Mouse (Mus musculus): ENCODE data around the gene Akr1a1. TPM values are rescaled to one million over a fixed set of nuclear protein-coding genes. Genes with fewer than 3 reads are reported as not detected.

Gene Akr1a1
- polyA plus RNA-seq, 1 experiment from 2014 or later, result 321 TPM

DNA sequence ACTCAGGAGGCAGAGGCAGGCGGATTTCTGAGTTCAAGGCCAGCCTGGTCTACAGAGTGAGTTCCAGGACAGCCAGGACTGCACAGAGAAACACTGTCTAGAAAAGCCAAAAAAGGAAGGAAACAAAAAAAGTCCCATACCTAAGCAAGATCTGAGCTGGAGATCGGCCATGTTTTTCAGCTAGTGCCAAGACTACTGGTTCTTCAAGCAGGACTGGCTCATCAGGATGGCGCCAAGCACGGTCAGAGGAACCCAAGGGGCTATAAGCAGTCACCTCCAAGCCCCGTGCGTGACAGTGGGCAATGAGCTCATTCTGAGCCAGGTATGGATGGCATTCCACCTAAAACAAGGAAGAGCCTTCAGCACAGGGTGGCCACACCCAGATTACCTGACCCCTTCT lies 12.7 kb downstream of the Akr1a1 start:
- 89% methylated on average over 6 of the region's 6 CpGs for WGBS (ENCODE audit: insufficient replicate concordance)
- H3K36me3 ChIP-seq (replicated peaks; ENCODE audit: insufficient read depth, low read length), result peaks cover 74% of the 10 kb centered on the region
- no peak for ATAC-seq

DNA sequence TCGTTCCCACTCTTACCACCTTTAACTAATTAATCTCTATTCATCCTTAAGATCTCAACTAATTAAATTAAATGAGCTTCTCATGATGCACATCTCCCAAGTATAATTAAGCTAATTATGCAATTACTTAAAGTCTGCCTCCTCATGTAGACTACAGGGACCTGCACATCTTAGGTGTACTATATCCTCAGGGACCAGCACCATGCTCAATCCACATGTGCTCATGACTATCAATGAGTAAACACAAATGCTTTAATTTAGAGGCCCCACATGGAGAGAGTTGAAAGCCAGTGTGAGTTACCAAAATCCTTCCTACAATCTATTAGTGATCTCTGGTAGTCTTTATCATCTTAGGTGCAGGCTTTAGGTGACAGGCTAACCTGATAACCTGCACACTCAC lies 16.3 kb downstream of the Akr1a1 start:
- Histone ChIP-seq H3K36me3 (replicated peaks; ENCODE audit: insufficient read depth, low read length) (peaks cover 51% of the 10 kb centered on the region), H3K4me2 (ENCODE audit: low read depth, low read length) (no peak overlapping the region), H3K9ac (replicated peaks) (no peak overlapping the region), H3K27me3 (ENCODE audit: insufficient read depth, low read length) (no peaks in the 10 kb centered on the region), H3K4me3 (ENCODE audit: low read depth, low read length) (no peak overlapping the region), H3K27ac (ENCODE audit: low read depth) (no peak overlapping the region), H3K4me1 (ENCODE audit: insufficient read depth) (no peaks in the 10 kb centered on the region), H3K9me3 (ENCODE audit: low read length) (no peaks in the 10 kb centered on the region)
- DNase-seq, result no peak
- 93% methylated on average over 1 of the region's 1 CpGs for WGBS (ENCODE audit: insufficient replicate concordance)
- no peak for TF ChIP-seq EP300 (IDR thresholded peaks at IDR 0.05; ENCODE audit: low read depth)
- TF ChIP-seq CTCF (IDR thresholded peaks at IDR 0.05; ENCODE audit: low read depth), result no peak
- ATAC-seq, result no peak

More for the DNA sequence above, 12.7 kb downstream of the Akr1a1 start:
- Histone ChIP-seq H3K9ac (replicated peaks) (no peak overlapping the region), H3K27me3 (ENCODE audit: insufficient read depth, low read length) (no peaks in the 10 kb centered on the region), H3K9me3 (ENCODE audit: low read length) (no peaks in the 10 kb centered on the region), H3K4me3 (ENCODE audit: low read depth, low read length) (no peak overlapping the region), H3K27ac (ENCODE audit: low read depth) (no peak overlapping the region), H3K4me1 (ENCODE audit: insufficient read depth) (no peaks in the 10 kb centered on the region), H3K4me2 (ENCODE audit: low read depth, low read length) (no peak overlapping the region)
- TF ChIP-seq CTCF (IDR thresholded peaks at IDR 0.05; ENCODE audit: low read depth) (no peak), EP300 (IDR thresholded peaks at IDR 0.05; ENCODE audit: low read depth) (no peak)
- DNase-seq, result no peak

DNA sequence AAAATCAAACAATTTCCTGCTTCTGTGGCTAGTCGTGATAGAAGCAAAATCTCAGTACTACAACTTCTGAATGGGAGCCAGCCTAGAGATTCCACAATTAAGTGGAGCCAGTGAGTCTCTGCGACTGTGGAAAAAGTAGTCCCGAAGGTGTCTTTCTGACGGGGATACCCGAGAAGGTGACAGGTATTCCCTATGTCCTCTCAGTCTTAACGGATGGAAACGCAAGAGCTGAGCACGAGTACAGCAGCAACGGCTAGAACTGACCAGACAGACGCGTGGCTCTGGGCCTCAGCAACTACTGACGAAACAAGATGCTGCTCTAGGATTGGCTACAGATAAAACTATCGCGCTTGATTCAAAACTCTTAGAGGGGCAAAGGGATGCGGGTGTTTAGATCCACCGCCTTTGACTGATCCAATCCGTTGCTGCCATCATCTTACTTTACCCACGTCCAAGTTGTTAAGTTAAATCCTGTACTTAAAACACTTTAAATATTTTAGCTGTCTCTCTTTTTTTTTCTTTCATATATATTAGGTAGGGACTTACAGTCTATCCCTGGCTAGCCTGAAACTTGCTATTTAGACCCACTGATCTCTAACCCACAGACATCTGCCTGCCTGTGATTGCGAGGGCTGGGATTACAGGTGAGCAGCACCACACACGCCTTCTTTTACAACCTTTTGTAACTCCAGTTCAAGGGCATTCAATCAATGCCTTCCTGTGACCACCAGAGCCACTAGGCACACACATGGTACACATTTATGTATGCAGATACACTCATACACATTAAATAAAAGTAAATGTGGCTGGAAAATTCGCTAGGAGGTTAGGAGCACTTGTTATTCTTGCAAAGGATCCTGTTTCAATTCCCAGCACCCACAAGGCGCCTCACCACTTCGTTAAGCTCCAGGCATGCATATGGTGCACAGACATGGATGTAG lies 23.5 kb downstream of the Akr1a1 start, which contains the start of gene Nasp:
Gene Nasp, minus strand, starts transcription at position 220 of the 941 bp plus-strand sequence.
- Histone ChIP-seq H3K4me2 (ENCODE audit: low read depth, low read length) (peak within 1 kb of the TSS; percentile 97), H3K4me3 (ENCODE audit: low read depth, low read length) (peak within 1 kb of the TSS; percentile 98), H3K36me3 (replicated peaks; ENCODE audit: insufficient read depth, low read length) (0 out of 2 replicates have a peak, but pooled peaks cover 4% of the 10 kb centered on the region), H3K4me1 (ENCODE audit: insufficient read depth) (peaks cover 16% of the 10 kb centered on the region), H3K9me3 (ENCODE audit: low read length) (no peaks in the 10 kb centered on the region), H3K27ac (ENCODE audit: low read depth) (peak within 1 kb of the TSS; percentile 94), H3K9ac (replicated peaks) (peak within 1 kb of the TSS; percentile 96), H3K27me3 (ENCODE audit: insufficient read depth, low read length) (no peaks in the 10 kb centered on the region)
- ATAC-seq, result peak; percentile 83
- 7% methylated on average over 23 of the region's 23 CpGs for WGBS (ENCODE audit: insufficient replicate concordance)
- peak; percentile 77 for DNase-seq
- TF ChIP-seq EP300 (IDR thresholded peaks at IDR 0.05; ENCODE audit: low read depth) (no peak), CTCF (IDR thresholded peaks at IDR 0.05; ENCODE audit: low read depth) (no peak)

GRCm38 (mm10) chr4:116627359-116627716 lies 24.1 kb downstream of the Akr1a1 start:
- Histone ChIP-seq H3K27ac (ENCODE audit: low read depth) (peak overlapping the region; percentile 94), H3K4me1 (ENCODE audit: insufficient read depth) (peaks cover 16% of the 10 kb centered on the region), H3K36me3 (replicated peaks; ENCODE audit: insufficient read depth, low read length) (0 out of 2 replicates have a peak, but pooled peaks cover 5% of the 10 kb centered on the region), H3K27me3 (ENCODE audit: insufficient read depth, low read length) (no peaks in the 10 kb centered on the region), H3K9me3 (ENCODE audit: low read length) (no peaks in the 10 kb centered on the region), H3K4me2 (ENCODE audit: low read depth, low read length) (peak overlapping the region; percentile 97), H3K9ac (replicated peaks) (peak overlapping the region; percentile 96), H3K4me3 (ENCODE audit: low read depth, low read length) (peak overlapping the region; percentile 98)
- TF ChIP-seq CTCF (IDR thresholded peaks at IDR 0.05; ENCODE audit: low read depth) (0 out of 2 replicates have a peak, but pooled peaks have one; percentile 0), EP300 (IDR thresholded peaks at IDR 0.05; ENCODE audit: low read depth) (0 out of 2 replicates have a peak, but pooled peaks have one; percentile 25)
- DNase-seq, result peak; percentile 93
- ATAC-seq, result peak; percentile 89
- WGBS (ENCODE audit: insufficient replicate concordance), result under 1% methylated on average over 13 of the region's 13 CpGs

DNA sequence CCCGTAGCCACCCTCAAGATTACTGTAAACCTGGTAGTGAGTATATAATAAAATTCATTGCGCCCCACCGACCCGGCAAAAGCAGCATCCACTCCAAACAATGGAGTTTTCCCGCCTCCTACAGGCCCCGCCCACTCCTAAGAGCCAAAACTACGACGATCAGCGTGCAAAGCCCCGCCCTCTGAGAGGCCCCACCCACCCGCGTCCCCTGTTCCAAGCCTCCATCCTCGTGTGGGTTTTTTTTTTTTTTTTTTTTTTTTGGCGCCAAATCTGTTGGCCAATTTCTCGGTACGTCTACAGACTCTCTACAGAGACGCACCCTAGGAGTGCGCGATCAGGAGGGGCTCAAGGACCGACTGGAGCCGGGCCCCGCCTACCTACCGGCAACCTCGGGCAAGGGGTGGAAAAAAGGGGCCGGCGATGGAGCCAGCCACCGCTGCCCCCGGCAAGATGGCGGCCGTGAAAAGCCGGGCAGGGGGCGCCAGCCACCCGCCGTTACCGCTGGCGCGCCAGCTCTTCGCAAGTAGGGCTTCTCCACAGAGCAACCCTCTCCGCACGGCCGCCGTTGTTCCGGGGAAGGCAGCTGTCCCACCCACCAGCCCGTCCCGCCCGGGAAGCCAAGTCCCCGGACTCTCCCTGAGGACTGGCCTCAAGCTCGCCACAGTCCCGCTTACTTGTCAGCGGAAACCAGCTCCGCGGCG lies 24.7 kb downstream of the Akr1a1 start:
- under 1% methylated on average over 51 of the region's 53 CpGs for WGBS (ENCODE audit: insufficient replicate concordance)
- Histone ChIP-seq H3K4me1 (ENCODE audit: insufficient read depth) (peaks cover 16% of the 10 kb centered on the region), H3K4me2 (ENCODE audit: low read depth, low read length) (peak overlapping the region; percentile 97), H3K4me3 (ENCODE audit: low read depth, low read length) (peak overlapping the region; percentile 98), H3K27me3 (ENCODE audit: insufficient read depth, low read length) (no peaks in the 10 kb centered on the region), H3K27ac (ENCODE audit: low read depth) (peak overlapping the region; percentile 94), H3K36me3 (replicated peaks; ENCODE audit: insufficient read depth, low read length) (peaks cover 10% of the 10 kb centered on the region), H3K9ac (replicated peaks) (peak overlapping the region; percentile 96), H3K9me3 (ENCODE audit: low read length) (no peaks in the 10 kb centered on the region)
- ATAC-seq (peak; percentile 69), DNase-seq (peak; percentile 96)
- TF ChIP-seq EP300 (IDR thresholded peaks at IDR 0.05; ENCODE audit: low read depth), result no peak
- TF ChIP-seq CTCF (IDR thresholded peaks at IDR 0.05; ENCODE audit: low read depth), result peak; percentile 16; the same call in 1 of the 2 replicates

GRCm38 (mm10) chr4:116624831-116625230 lies 26.6 kb downstream of the Akr1a1 start:
- Histone ChIP-seq H3K36me3 (replicated peaks; ENCODE audit: insufficient read depth, low read length) (peaks cover 26% of the 10 kb centered on the region), H3K4me2 (ENCODE audit: low read depth, low read length) (no peak overlapping the region), H3K27me3 (ENCODE audit: insufficient read depth, low read length) (no peaks in the 10 kb centered on the region), H3K4me3 (ENCODE audit: low read depth, low read length) (no peak overlapping the region), H3K9me3 (ENCODE audit: low read length) (no peaks in the 10 kb centered on the region), H3K4me1 (ENCODE audit: insufficient read depth) (peaks cover 16% of the 10 kb centered on the region), H3K27ac (ENCODE audit: low read depth) (no peak overlapping the region), H3K9ac (replicated peaks) (no peak overlapping the region)
- DNase-seq (no peak), ATAC-seq (no peak)
- 83% methylated on average over 4 of the region's 4 CpGs for WGBS (ENCODE audit: insufficient replicate concordance)
- TF ChIP-seq EP300 (IDR thresholded peaks at IDR 0.05; ENCODE audit: low read depth) (no peak), CTCF (IDR thresholded peaks at IDR 0.05; ENCODE audit: low read depth) (no peak)
